Mouse (Mus musculus) G1E (cell line): Measurements from ENCODE around the gene Taf7l.

ENCODE experiments used
- CTCF ChIP-seq: IDR thresholded peaks from 2 replicates; pipeline ENCODE4 v1.5.1; 2012; ENCODE audit warnings: low read depth, low read length, inconsistent platforms, mixed read lengths
- GATA1 ChIP-seq: IDR thresholded peaks from 2 replicates; pipeline ENCODE4 v1.6.1; 2012; ENCODE audit warnings: borderline replicate concordance, low read length, inconsistent platforms, mixed read lengths
- POLR2AphosphoS5 ChIP-seq: IDR thresholded peaks from 2 replicates; pipeline ENCODE4 v1.6.1; 2012; ENCODE audit warnings: low read depth, low read length, inconsistent platforms; ENCODE audit not compliant: insufficient replicate concordance
- TAL1 ChIP-seq: conservative IDR thresholded peaks from 2 replicates; pipeline ENCODE4 v1.6.1; 2012; ENCODE audit warnings: low read depth, low read length, inconsistent platforms, mixed read lengths

DNA sequence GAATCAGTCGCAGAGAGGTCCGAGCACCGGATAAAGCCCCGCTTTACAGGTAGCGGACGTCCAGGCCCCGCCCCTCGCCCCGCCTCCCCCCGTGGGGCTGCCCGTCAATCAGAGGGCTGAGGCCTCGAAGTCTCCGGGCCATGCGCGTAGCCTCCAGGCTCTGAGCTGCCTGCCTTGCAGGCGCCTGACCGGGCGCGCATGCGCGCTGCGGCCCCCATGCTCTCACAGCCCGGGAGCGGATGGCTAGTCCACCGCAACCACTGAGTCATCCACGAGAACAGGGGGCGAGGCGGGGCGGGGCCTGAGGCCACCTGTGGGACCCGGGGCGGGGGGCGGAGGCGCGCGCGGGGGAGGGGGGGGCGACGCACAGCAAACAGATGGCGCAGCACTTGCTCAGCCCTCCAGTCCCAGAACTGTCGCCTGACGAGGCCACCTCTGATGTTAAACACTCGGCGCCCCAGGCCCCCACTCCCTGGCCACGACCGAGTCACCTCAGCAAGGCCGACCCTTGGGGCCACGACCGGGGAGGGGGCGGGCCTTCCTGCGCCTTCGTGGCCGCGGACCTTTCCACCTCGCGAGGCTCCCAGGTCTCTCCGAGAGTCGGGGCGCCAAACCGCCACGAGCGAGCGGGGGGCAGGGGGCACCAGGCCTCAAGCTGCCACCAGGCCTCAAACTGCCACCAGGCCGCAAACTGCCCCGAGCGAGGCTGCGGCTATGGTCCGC is 1.1 kb downstream of the Taf7l start:
- TF ChIP-seq TAL1 = no peak
- no peak for TF ChIP-seq CTCF
- no peak for TF ChIP-seq GATA1
- no peak for TF ChIP-seq POLR2AphosphoS5
